Mouse (Mus musculus): ENCODE results near the gene AI597479. TPM values are rescaled to one million over a fixed set of nuclear protein-coding genes. Genes with fewer than 3 reads are reported as not detected.
A peak's percentile ranks its signal among the peaks of the same experiment; 100 is the strongest.

Gene AI597479
- polyA plus RNA-seq, 1 experiment from 2014 or later, result 32.0 TPM

DNA sequence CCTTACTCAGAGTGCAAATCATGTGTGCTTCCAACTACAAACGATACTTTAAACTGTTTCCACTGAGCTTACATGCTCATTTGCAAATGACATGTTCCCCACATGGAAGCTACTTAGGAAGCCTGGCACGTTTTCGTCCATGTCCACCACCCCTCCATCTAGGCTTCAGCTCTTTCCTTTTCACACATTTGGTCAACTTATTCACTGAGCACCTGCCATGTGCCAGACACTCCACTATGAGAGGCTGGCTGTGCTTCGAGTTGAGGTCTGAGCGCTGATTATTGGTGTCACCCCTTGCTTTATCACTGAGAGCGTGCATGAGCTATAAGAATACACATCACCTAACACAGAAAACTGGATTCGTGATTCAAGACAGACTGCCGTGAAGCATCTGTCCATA lies 26.5 kb upstream of the AI597479 start:
- WGBS, result 90% methylated on average over 8 of the region's 8 CpGs
- Histone ChIP-seq H3K27ac (ENCODE audit: low read depth) (no peak overlapping the region), H3K9ac (no peak overlapping the region), H3K9me3 (ENCODE audit: low read depth, low read length) (no peaks in the 10 kb centered on the region), H3K4me3 (ENCODE audit: low read depth, low read length) (no peak overlapping the region), H3K4me1 (ENCODE audit: insufficient read depth) (no peaks in the 10 kb centered on the region), H3K4me2 (no peak overlapping the region), H3K36me3 (ENCODE audit: insufficient read depth) (peaks cover 21% of the 10 kb centered on the region; the same call in 1 of the 2 replicates), H3K27me3 (ENCODE audit: insufficient read depth, low read length) (no peaks in the 10 kb centered on the region)
- no peak for DNase-seq
- TF ChIP-seq CTCF (IDR thresholded peaks at IDR 0.05; ENCODE audit: low read depth), result no peak
- ATAC-seq (ENCODE audit: insufficient read depth), result no peak

- 64% methylated on average over 1 of the region's 1 CpGs for WGBS
- ATAC-seq (ENCODE audit: insufficient read depth), result no peak
- no peak overlapping the region for H3K27ac ChIP-seq (ENCODE audit: low read depth)
- no peaks in the 10 kb centered on the region for H3K4me1 ChIP-seq (ENCODE audit: insufficient read depth)
- no peak overlapping the region for H3K4me2 ChIP-seq
- H3K9ac ChIP-seq, result no peak overlapping the region
- peaks cover 21% of the 10 kb centered on the region; the same call in 1 of the 2 replicates for H3K36me3 ChIP-seq (ENCODE audit: insufficient read depth)
- no peak overlapping the region for H3K4me3 ChIP-seq (ENCODE audit: low read depth, low read length)
- no peak for DNase-seq
- H3K27me3 ChIP-seq (ENCODE audit: insufficient read depth, low read length), result no peaks in the 10 kb centered on the region
- TF ChIP-seq CTCF (IDR thresholded peaks at IDR 0.05; ENCODE audit: low read depth), result no peak
- H3K9me3 ChIP-seq (ENCODE audit: low read depth, low read length), result no peaks in the 10 kb centered on the region
These were observed 25.9 kb upstream of the AI597479 start for GRCm38 (mm10) chr1:43072561-43072960.

DNA sequence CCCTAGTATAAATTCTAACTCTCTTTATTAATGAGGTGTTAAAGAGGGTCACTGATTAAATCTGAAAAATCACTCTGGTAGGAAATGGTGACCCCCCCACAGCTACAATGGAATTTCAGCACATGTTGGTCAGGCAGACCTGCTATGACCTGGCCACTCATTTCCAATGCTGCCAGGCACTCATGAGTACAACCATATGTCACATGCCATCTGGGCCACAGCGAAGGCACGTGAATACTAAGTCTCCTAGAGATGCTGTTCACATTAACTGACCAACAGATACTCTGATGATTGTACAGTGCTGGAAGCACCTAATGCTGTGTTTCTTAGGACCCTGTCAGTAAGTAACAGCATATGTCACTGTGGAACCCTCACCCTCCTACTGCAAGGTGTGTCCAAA lies 23.7 kb upstream of the AI597479 start:
- ATAC-seq (ENCODE audit: insufficient read depth) (no peak), DNase-seq (no peak)
- TF ChIP-seq CTCF (IDR thresholded peaks at IDR 0.05; ENCODE audit: low read depth), result no peak
- Histone ChIP-seq H3K4me1 (ENCODE audit: insufficient read depth) (no peaks in the 10 kb centered on the region), H3K9ac (no peak overlapping the region), H3K27ac (ENCODE audit: low read depth) (no peak overlapping the region), H3K36me3 (ENCODE audit: insufficient read depth) (peaks cover 21% of the 10 kb centered on the region; the same call in 1 of the 2 replicates), H3K9me3 (ENCODE audit: low read depth, low read length) (no peaks in the 10 kb centered on the region), H3K4me3 (ENCODE audit: low read depth, low read length) (no peak overlapping the region), H3K4me2 (no peak overlapping the region), H3K27me3 (ENCODE audit: insufficient read depth, low read length) (no peaks in the 10 kb centered on the region)
- WGBS, result 83% methylated on average over 2 of the region's 2 CpGs

DNA sequence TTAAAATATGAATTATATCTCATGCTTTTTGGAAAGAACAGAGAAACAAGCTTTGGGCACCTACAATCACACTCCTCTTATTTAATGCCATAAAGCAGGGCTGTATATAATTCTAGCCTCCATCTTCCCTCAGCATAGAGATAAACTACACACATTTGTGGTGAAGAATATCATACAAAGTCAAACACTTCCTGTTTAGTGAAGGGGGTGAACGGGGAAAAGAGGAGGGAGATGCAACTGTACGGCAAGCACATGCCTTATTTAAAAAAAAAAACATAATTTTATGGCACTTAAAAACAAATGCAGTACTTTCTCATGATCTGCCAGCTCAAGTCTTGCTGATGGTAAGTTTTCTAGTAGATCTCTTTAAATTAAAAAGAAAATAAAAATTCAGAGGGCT lies 20.4 kb upstream of the AI597479 start:
- Histone ChIP-seq H3K27me3 (ENCODE audit: insufficient read depth, low read length) (no peaks in the 10 kb centered on the region), H3K4me1 (ENCODE audit: insufficient read depth) (no peaks in the 10 kb centered on the region), H3K4me2 (no peak overlapping the region), H3K9ac (no peak overlapping the region), H3K27ac (ENCODE audit: low read depth) (no peak overlapping the region), H3K9me3 (ENCODE audit: low read depth, low read length) (no peaks in the 10 kb centered on the region), H3K36me3 (ENCODE audit: insufficient read depth) (peaks cover 16% of the 10 kb centered on the region; the same call in 1 of the 2 replicates), H3K4me3 (ENCODE audit: low read depth, low read length) (no peak overlapping the region)
- 66% methylated on average over 2 of the region's 2 CpGs for WGBS
- DNase-seq, result no peak
- no peak for TF ChIP-seq CTCF (IDR thresholded peaks at IDR 0.05; ENCODE audit: low read depth)
- ATAC-seq (ENCODE audit: insufficient read depth), result no peak

- no peaks in the 10 kb centered on the region for H3K36me3 ChIP-seq (ENCODE audit: insufficient read depth)
- H3K4me1 ChIP-seq (ENCODE audit: insufficient read depth), result no peaks in the 10 kb centered on the region
- H3K27ac ChIP-seq (ENCODE audit: low read depth), result no peak overlapping the region
- no peak overlapping the region for H3K4me2 ChIP-seq
- no peak overlapping the region for H3K4me3 ChIP-seq (ENCODE audit: low read depth, low read length)
- no peaks in the 10 kb centered on the region for H3K9me3 ChIP-seq (ENCODE audit: low read depth, low read length)
- H3K27me3 ChIP-seq (ENCODE audit: insufficient read depth, low read length), result no peaks in the 10 kb centered on the region
- ATAC-seq (ENCODE audit: insufficient read depth) (no peak), DNase-seq (no peak)
- WGBS, result 78% methylated on average over 5 of the region's 5 CpGs
- TF ChIP-seq CTCF (IDR thresholded peaks at IDR 0.05; ENCODE audit: low read depth), result no peak
- no peak overlapping the region for H3K9ac ChIP-seq
These were observed 15.6 kb upstream of the AI597479 start for GRCm38 (mm10) chr1:43082946-43083345.

DNA sequence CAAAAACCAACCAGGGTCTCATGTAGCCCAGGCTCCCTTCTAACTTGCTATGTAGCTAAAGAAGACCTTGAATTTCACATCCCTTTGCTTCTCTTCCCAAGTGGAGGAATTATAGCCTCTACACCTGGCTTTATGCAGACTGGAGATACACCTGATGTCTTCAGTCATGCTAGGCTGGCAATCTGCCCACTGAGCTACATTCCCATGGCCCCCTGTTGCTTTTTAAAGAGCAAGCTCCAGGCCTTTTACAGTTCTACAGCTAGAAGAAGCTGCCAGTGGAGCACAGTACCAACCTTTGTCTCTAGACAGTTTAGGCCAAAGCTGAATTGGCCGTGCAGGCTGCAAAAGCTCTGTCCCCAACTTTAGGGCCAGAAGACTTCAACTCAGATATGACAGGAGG lies 8.1 kb upstream of the AI597479 start:
- TF ChIP-seq CTCF (IDR thresholded peaks at IDR 0.05; ENCODE audit: low read depth), result no peak
- no peak overlapping the region for H3K4me3 ChIP-seq (ENCODE audit: low read depth, low read length)

GRCm38 (mm10) chr1:43091306-43092055 lies 7.0 kb upstream of the AI597479 start:
- Histone ChIP-seq H3K9me3 (ENCODE audit: low read depth, low read length) (no peaks in the 10 kb centered on the region), H3K27ac (ENCODE audit: low read depth) (no peak overlapping the region; the same call in 1 of the 2 replicates), H3K9ac (peak overlapping the region; percentile 82), H3K4me2 (peak overlapping the region; percentile 85), H3K27me3 (ENCODE audit: insufficient read depth, low read length) (no peaks in the 10 kb centered on the region), H3K4me3 (ENCODE audit: low read depth, low read length) (peak overlapping the region; percentile 67), H3K36me3 (ENCODE audit: insufficient read depth) (no peaks in the 10 kb centered on the region), H3K4me1 (ENCODE audit: insufficient read depth) (no peaks in the 10 kb centered on the region)
- TF ChIP-seq CTCF (IDR thresholded peaks at IDR 0.05; ENCODE audit: low read depth), result no peak
- 43% methylated on average over 13 of the region's 13 CpGs for WGBS
- peak; percentile 7 for DNase-seq
- ATAC-seq (ENCODE audit: insufficient read depth), result peak; percentile 10; the same call in 1 of the 2 replicates

More for the DNA sequence above, 8.1 kb upstream of the AI597479 start:
- H3K36me3 ChIP-seq (ENCODE audit: insufficient read depth), result no peaks in the 10 kb centered on the region
- no peak overlapping the region for H3K27ac ChIP-seq (ENCODE audit: low read depth)
- H3K4me2 ChIP-seq, result no peak overlapping the region
- ATAC-seq (ENCODE audit: insufficient read depth), result no peak
- WGBS, result 84% methylated on average over 1 of the region's 1 CpGs
- no peaks in the 10 kb centered on the region for H3K4me1 ChIP-seq (ENCODE audit: insufficient read depth)
- no peaks in the 10 kb centered on the region for H3K27me3 ChIP-seq (ENCODE audit: insufficient read depth, low read length)
- no peak overlapping the region for H3K9ac ChIP-seq
- DNase-seq, result no peak
- H3K9me3 ChIP-seq (ENCODE audit: low read depth, low read length), result no peaks in the 10 kb centered on the region
